Mouse (Mus musculus): Measurements from ENCODE around the gene 4931417E11Rik.

DNA sequence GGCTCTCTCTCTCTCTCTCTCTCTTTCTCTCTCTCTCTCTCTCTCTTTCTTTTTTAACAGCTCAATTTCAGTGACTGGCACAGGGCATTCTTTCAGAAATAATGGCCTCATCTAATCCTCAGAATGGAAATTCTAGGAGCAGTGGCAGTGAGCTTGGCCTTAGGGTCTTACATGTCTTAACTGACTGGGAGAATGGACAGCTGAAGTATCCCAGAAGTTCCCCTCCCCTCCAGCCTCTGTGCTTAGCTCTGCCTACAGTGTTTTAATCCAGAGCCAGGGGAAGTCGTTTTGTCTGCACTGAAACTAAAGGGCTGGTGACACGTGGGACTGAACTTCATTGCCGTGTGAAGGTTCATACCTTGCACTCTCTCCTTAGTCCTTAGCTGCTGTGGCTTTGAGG is 35.6 kb downstream of the 4931417E11Rik start:
- TF ChIP-seq POLR2A (IDR thresholded peaks at IDR 0.05; ENCODE audit: borderline replicate concordance, insufficient read depth, low read length) (no peak), CTCF (IDR thresholded peaks at IDR 0.05; ENCODE audit: borderline replicate concordance, insufficient read depth, low read depth, low read length) (no peak)
